Mouse (Mus musculus) forebrain, embryonic 10.5 days (tissue): Measurements from ENCODE around the gene Gtf2ird1. TPM values are rescaled to one million over a fixed set of nuclear protein-coding genes. Genes with fewer than 3 reads are reported as not detected.

Experiments used
- DNase-seq: peaks from one replicate; pipeline ENCODE4 v3.0.0-alpha.2; 2017; ENCODE audit warnings: low spot score; ENCODE audit errors: extremely low spot score
- H3K27ac ChIP-seq: fragments of 300-500 bp; sonication (generic); 2 replicates; pipeline ENCODE4 v1.5.1; 2016; ENCODE audit warnings: mild to moderate bottlenecking
- H3K27me3 ChIP-seq: fragments of 300-500 bp; sonication (generic); 2 replicates; pipeline ENCODE4 v1.6.1; 2016; ENCODE audit warnings: mild to moderate bottlenecking; ENCODE audit not compliant: poor library complexity, severe bottlenecking
- H3K36me3 ChIP-seq: fragments of 300-500 bp; sonication (generic); replicated peaks from 2 replicates; pipeline ENCODE4 v1.6.1; 2016; ENCODE audit warnings: mild to moderate bottlenecking, moderate library complexity
- H3K4me1 ChIP-seq: fragments of 300-500 bp; sonication (generic); 2 replicates; pipeline ENCODE4 v1.6.1; 2016
- H3K4me3 ChIP-seq: fragments of 300-500 bp; sonication (generic); 2 replicates; pipeline ENCODE4 v1.5.1; 2016; ENCODE audit warnings: mild to moderate bottlenecking, moderate library complexity
- H3K9me3 ChIP-seq: fragments of 300-500 bp; sonication (generic); 2 replicates; pipeline ENCODE4 v1.6.1; 2016; ENCODE audit warnings: mild to moderate bottlenecking, moderate library complexity
- WGBS: fragments of 180-500 bp; shearing (Covaris S2); methylation state at CpG from one replicate; pipeline ENCODE4 v1.1.7; 2016; 5-methylcytosine and 5-hydroxymethylcytosine counted together
- polyA plus RNA-seq: library from polyadenylated mRNA; unstranded; fragments of >200 nt; fragmentation: Nextera tagmentation; extraction: Ambion mirVana; gene quantifications from 2 replicates; pipeline ENCODE4 v1.2.1, GENCODE M21; 2016

The Gtf2ird1 gene
- polyA plus RNA-seq, 1 experiment from 2014 or later: 92.6 TPM

GRCm38 (mm10) chr5:134323869-134324268 is 132.6 kb downstream of the Gtf2ird1 start:
- H3K27me3 ChIP-seq: no peaks in the 10 kb centered on the region
- H3K9me3 ChIP-seq: no peaks in the 10 kb centered on the region
- H3K36me3 ChIP-seq: no peaks in the 10 kb centered on the region
- WGBS: 29% methylated on average over 2 of the region's 2 CpGs
- peaks cover 19% of the 10 kb centered on the region for H3K4me1 ChIP-seq
- H3K27ac ChIP-seq: no peak overlapping the region
- no peak overlapping the region for H3K4me3 ChIP-seq
- DNase-seq: no peak

GRCm38 (mm10) chr5:134323311-134323710 is 133.2 kb downstream of the Gtf2ird1 start:
- no peaks in the 10 kb centered on the region for H3K36me3 ChIP-seq
- H3K9me3 ChIP-seq: no peaks in the 10 kb centered on the region
- H3K27ac ChIP-seq: no peak overlapping the region
- H3K4me1 ChIP-seq: peaks cover 22% of the 10 kb centered on the region
- no peak overlapping the region for H3K4me3 ChIP-seq
- H3K27me3 ChIP-seq: no peaks in the 10 kb centered on the region
- WGBS: 91% methylated on average over 13 of the region's 13 CpGs
- no peak for DNase-seq

GRCm38 (mm10) chr5:134322355-134322754 is 134.2 kb downstream of the Gtf2ird1 start:
- 90% methylated on average over 13 of the region's 13 CpGs for WGBS

GRCm38 (mm10) chr5:134321699-134322098 is 134.8 kb downstream of the Gtf2ird1 start:
- Histone ChIP-seq H3K4me1 (peaks cover 30% of the 10 kb centered on the region), H3K27ac (peak overlapping the region; percentile 44; the same call in 1 of the 2 replicates), H3K4me3 (no peak overlapping the region), H3K27me3 (peaks cover 13% of the 10 kb centered on the region), H3K9me3 (no peaks in the 10 kb centered on the region), H3K36me3 (no peaks in the 10 kb centered on the region)
- WGBS: 81% methylated on average over 7 of the region's 7 CpGs
- DNase-seq: no peak

More at GRCm38 (mm10) chr5:134322355-134322754, 134.2 kb downstream of the Gtf2ird1 start:
- Histone ChIP-seq H3K27ac (peak overlapping the region; percentile 44; the same call in 1 of the 2 replicates), H3K36me3 (no peaks in the 10 kb centered on the region), H3K4me3 (no peak overlapping the region), H3K4me1 (peaks cover 24% of the 10 kb centered on the region), H3K9me3 (no peaks in the 10 kb centered on the region), H3K27me3 (peaks cover 8% of the 10 kb centered on the region)
- no peak for DNase-seq

- DNase-seq: no peak
- H3K27me3 ChIP-seq: peaks cover 13% of the 10 kb centered on the region
- H3K27ac ChIP-seq: no peak overlapping the region
- H3K4me3 ChIP-seq: no peak overlapping the region
- H3K9me3 ChIP-seq: no peaks in the 10 kb centered on the region
- no peaks in the 10 kb centered on the region for H3K36me3 ChIP-seq
- WGBS: 87% methylated on average over 6 of the region's 6 CpGs
- peaks cover 43% of the 10 kb centered on the region for H3K4me1 ChIP-seq
Observed at GRCm38 (mm10) chr5:134318903-134319302, 137.6 kb downstream of the Gtf2ird1 start.

- Histone ChIP-seq H3K4me1 (peaks cover 43% of the 10 kb centered on the region), H3K27me3 (peaks cover 13% of the 10 kb centered on the region), H3K27ac (peak overlapping the region; percentile 100), H3K9me3 (no peaks in the 10 kb centered on the region), H3K4me3 (no peak overlapping the region; the same call in 1 of the 2 replicates), H3K36me3 (peaks cover 5% of the 10 kb centered on the region)
- DNase-seq: no peak
- WGBS: 66% methylated on average over 7 of the region's 7 CpGs
Observed at GRCm38 (mm10) chr5:134316721-134317120, 139.8 kb downstream of the Gtf2ird1 start.

- Histone ChIP-seq H3K4me1 (peaks cover 49% of the 10 kb centered on the region), H3K36me3 (peaks cover 14% of the 10 kb centered on the region), H3K9me3 (no peaks in the 10 kb centered on the region), H3K27ac (peak overlapping the region; percentile 100), H3K4me3 (peak overlapping the region; percentile 88), H3K27me3 (peaks cover 13% of the 10 kb centered on the region)
- WGBS: 2% methylated on average over 25 of the region's 25 CpGs
- DNase-seq: peak; percentile 59
Observed at GRCm38 (mm10) chr5:134315623-134316350, 140.7 kb downstream of the Gtf2ird1 start.

GRCm38 (mm10) chr5:134314688-134315622 is 141.6 kb downstream of the Gtf2ird1 start, which contains the start of gene Gtf2i:
TSS of gene Gtf2i (minus strand) at chr5:134314760.
- WGBS: under 1% methylated on average over 40 of the region's 40 CpGs
- Histone ChIP-seq H3K9me3 (no peaks in the 10 kb centered on the region), H3K4me3 (peak within 1 kb of the TSS; percentile 88), H3K27me3 (peaks cover 13% of the 10 kb centered on the region), H3K27ac (peak within 1 kb of the TSS; percentile 100), H3K36me3 (peaks cover 22% of the 10 kb centered on the region), H3K4me1 (peaks cover 56% of the 10 kb centered on the region)
- DNase-seq: peak; percentile 96

GRCm38 (mm10) chr5:134314068-134314674 is 142.3 kb downstream of the Gtf2ird1 start:
- DNase-seq: peak; percentile 78
- Histone ChIP-seq H3K27me3 (peaks cover 13% of the 10 kb centered on the region), H3K27ac (peak overlapping the region; percentile 100), H3K36me3 (peaks cover 30% of the 10 kb centered on the region), H3K9me3 (no peaks in the 10 kb centered on the region), H3K4me1 (peaks cover 56% of the 10 kb centered on the region), H3K4me3 (peak overlapping the region; percentile 88)
- under 1% methylated on average over 50 of the region's 64 CpGs for WGBS

- Histone ChIP-seq H3K27me3 (peaks cover 13% of the 10 kb centered on the region), H3K4me3 (peak overlapping the region; percentile 88), H3K4me1 (peaks cover 55% of the 10 kb centered on the region), H3K27ac (peak overlapping the region; percentile 100), H3K9me3 (no peaks in the 10 kb centered on the region), H3K36me3 (peaks cover 36% of the 10 kb centered on the region)
- WGBS: under 1% methylated on average over 68 of the region's 68 CpGs
- DNase-seq: peak; percentile 96
Observed at GRCm38 (mm10) chr5:134313451-134314067, 143.0 kb downstream of the Gtf2ird1 start.

- H3K36me3 ChIP-seq: peaks cover 43% of the 10 kb centered on the region
- DNase-seq: peak; percentile 47
- no peaks in the 10 kb centered on the region for H3K9me3 ChIP-seq
- peak overlapping the region; percentile 88 for H3K4me3 ChIP-seq
- peak overlapping the region; percentile 100 for H3K27ac ChIP-seq
- H3K4me1 ChIP-seq: peaks cover 51% of the 10 kb centered on the region
- 3% methylated on average over 19 of the region's 19 CpGs for WGBS
- H3K27me3 ChIP-seq: peaks cover 10% of the 10 kb centered on the region
Observed at GRCm38 (mm10) chr5:134312691-134313450, 143.6 kb downstream of the Gtf2ird1 start.
